Mouse (Mus musculus) CD4-positive, CD25-positive, alpha-beta regulatory T cell, adult 9 weeks (primary cell): ENCODE measurements around the gene Nphp4. TPM values are rescaled to one million over a fixed set of nuclear protein-coding genes. Genes with fewer than 3 reads are reported as not detected.

Source experiments
- polyA plus RNA-seq: library from polyadenylated mRNA; unstranded; fragments of 100-300 nt; shearing (Covaris generic); gene quantifications from one replicate; pipeline ENCODE4 v1.2.1, GENCODE M21; 2017

Nphp4 gene
- 0.88 TPM for polyA plus RNA-seq

GRCm38 (mm10) chr4:152476427-152477023 is at the start of gene Nphp4:
Gene Nphp4, plus strand, starts transcription at chr4:152476706.

GRCm38 (mm10) chr4:152477466-152478223 is 1.1 kb downstream of the Nphp4 start, which contains the start of gene Kcnab2:
Gene Kcnab2, minus strand, starts transcription at chr4:152477871.

Other genes with a start within 250 kb of the Nphp4 start
- not detected for gene Gpr153, start 202.5 kb upstream of the Nphp4 start, polyA plus RNA-seq
- gene Hes3, start 185.0 kb upstream of the Nphp4 start, polyA plus RNA-seq, result not detected
- 3.9 TPM for gene Icmt, start 179.5 kb upstream of the Nphp4 start, polyA plus RNA-seq
- gene Rnf207, start 157.7 kb upstream of the Nphp4 start, polyA plus RNA-seq, result 0.25 TPM
- gene Rpl22, start 151.0 kb upstream of the Nphp4 start, polyA plus RNA-seq, result 633 TPM
- 0.04 TPM for gene Chd5, start 138.1 kb upstream of the Nphp4 start, polyA plus RNA-seq
- 146 TPM for gene Kcnab2, start 1.2 kb downstream of the Nphp4 start, polyA plus RNA-seq